Mouse (Mus musculus) erythroblast, embryonic 14.5 days (primary cell): ENCODE data around the gene Accsl.

Source experiments
- GATA1 ChIP-seq: IDR thresholded peaks from 2 replicates; pipeline ENCODE4 v1.6.1; 2012; ENCODE audit warnings: low read length, inconsistent platforms, mixed read lengths
- TAL1 ChIP-seq: IDR thresholded peaks from 3 replicates; pipeline ENCODE4 v1.6.1; 2012; ENCODE audit warnings: low read length, inconsistent platforms, mixed read lengths

DNA sequence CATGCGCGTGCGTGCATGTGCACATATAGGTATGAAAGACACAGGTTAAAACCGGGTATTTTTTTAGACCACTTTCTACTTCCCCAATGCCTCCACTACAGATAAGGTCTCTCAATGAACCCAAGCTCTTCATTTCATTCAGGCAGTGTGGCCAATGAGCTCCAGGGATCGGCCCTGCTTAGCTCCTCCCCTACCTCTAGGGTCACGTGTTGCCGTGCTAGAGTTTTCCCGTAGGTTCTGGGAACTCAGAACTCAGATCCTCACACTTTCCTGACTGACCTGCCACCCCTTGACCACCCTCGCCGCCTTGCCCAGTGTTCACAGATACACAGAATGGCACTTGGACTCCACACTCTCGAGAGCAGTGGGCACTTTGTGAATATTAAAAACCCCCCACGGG lies 10.1 kb downstream of the Accsl start:
- no peak for TF ChIP-seq GATA1
- no peak for TF ChIP-seq TAL1
